Mouse (Mus musculus): ENCODE results near the gene Efcab6. TPM values are rescaled to one million over a fixed set of nuclear protein-coding genes. Genes with fewer than 3 reads are reported as not detected.

The Efcab6 gene
- polyA plus RNA-seq, 1 experiment: not detected

DNA sequence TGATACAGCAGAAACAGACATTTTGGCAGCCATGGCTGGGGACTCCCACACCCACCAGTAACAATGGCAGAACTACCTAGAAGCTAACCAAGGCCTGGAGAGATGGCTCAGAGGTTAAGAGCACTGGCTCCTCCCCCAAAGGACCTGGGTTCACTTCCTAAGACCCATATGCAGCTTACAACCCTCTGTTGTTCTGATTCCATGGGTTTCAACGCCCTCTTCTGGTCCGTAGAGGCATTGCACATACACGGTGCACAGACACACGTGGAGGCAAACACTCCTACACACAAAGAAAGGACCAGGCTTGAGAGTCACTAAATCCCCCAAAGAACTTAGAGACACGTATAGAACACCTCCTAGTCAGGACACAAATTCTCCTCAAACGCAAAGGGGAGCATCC, 19.6 kb downstream of the Efcab6 start:
- H3K4me3 ChIP-seq (replicated peaks): no peak overlapping the region
- no peaks in the 10 kb centered on the region for H3K36me3 ChIP-seq (ENCODE audit: control insufficient read depth)
- H3K9me3 ChIP-seq (ENCODE audit: control insufficient read depth, low read length): peaks cover 21% of the 10 kb centered on the region
- H3K27me3 ChIP-seq (ENCODE audit: control insufficient read depth): no peaks in the 10 kb centered on the region
- no peaks in the 10 kb centered on the region for H3K4me1 ChIP-seq (ENCODE audit: control insufficient read depth)
- no peak for TF ChIP-seq GATA1 (IDR thresholded peaks at IDR 0.05; ENCODE audit: low read length)
- no peak for TF ChIP-seq TAL1 (IDR thresholded peaks at IDR 0.05; ENCODE audit: low read length)

DNA sequence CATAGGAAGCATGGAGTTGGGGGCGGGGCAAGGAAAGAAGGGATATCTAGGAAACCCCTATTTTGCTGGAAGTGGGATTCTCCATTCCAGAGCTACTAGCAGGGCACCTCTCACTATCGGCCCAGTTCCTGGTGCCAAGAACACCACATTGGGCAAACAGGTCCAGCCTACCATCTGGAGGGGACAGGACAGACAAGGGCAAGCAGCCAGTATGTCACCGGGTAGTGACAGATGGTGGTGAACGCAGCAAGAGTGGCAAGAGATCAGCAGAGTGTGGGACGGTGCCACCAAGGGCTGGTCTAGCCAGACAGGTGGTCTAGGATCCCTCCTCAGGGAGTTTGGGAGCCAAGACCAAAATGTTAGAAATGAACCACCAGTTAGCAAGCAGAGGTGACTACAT, 28.1 kb downstream of the Efcab6 start:
- Histone ChIP-seq H3K36me3 (ENCODE audit: control insufficient read depth) (no peaks in the 10 kb centered on the region), H3K4me1 (ENCODE audit: control insufficient read depth) (no peaks in the 10 kb centered on the region), H3K9me3 (ENCODE audit: control insufficient read depth, low read length) (no peaks in the 10 kb centered on the region), H3K4me3 (replicated peaks) (no peak overlapping the region), H3K27me3 (ENCODE audit: control insufficient read depth) (no peaks in the 10 kb centered on the region)
- TF ChIP-seq TAL1 (IDR thresholded peaks at IDR 0.05; ENCODE audit: low read length): no peak
- TF ChIP-seq GATA1 (IDR thresholded peaks at IDR 0.05; ENCODE audit: low read length): no peak

DNA sequence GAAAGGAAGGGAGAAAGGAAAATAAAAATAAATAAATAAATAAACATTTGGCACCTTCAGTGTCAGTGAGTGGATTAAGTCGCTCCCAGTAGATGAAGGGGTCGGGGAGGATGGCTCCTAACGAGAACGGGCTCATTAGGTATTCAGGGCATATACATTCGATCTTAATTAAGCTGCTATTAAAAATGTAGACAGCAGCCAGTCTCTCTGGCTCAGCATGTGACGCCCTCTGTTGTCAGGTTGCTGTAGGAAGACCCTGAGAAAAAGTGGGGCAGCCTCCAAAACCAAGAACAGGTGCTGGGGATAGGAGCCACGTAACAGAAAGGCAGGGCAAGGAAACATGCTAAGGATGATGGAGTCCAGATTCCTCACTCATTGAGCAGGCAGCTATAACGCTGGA, 39.5 kb downstream of the Efcab6 start:
- Histone ChIP-seq H3K36me3 (ENCODE audit: control insufficient read depth) (no peaks in the 10 kb centered on the region), H3K9me3 (ENCODE audit: control insufficient read depth, low read length) (no peaks in the 10 kb centered on the region), H3K4me3 (replicated peaks) (no peak overlapping the region), H3K27me3 (ENCODE audit: control insufficient read depth) (no peaks in the 10 kb centered on the region), H3K4me1 (ENCODE audit: control insufficient read depth) (no peaks in the 10 kb centered on the region)
- TF ChIP-seq GATA1 (IDR thresholded peaks at IDR 0.05; ENCODE audit: low read length) (no peak), TAL1 (IDR thresholded peaks at IDR 0.05; ENCODE audit: low read length) (no peak)

GRCm38 (mm10) chr15:84024851-84025250, 40.3 kb downstream of the Efcab6 start:
- TF ChIP-seq GATA1 (IDR thresholded peaks at IDR 0.05; ENCODE audit: low read length): no peak
- TF ChIP-seq TAL1 (IDR thresholded peaks at IDR 0.05; ENCODE audit: low read length): no peak
- Histone ChIP-seq H3K4me1 (ENCODE audit: control insufficient read depth) (no peaks in the 10 kb centered on the region), H3K27me3 (ENCODE audit: control insufficient read depth) (no peaks in the 10 kb centered on the region), H3K4me3 (replicated peaks) (no peak overlapping the region), H3K9me3 (ENCODE audit: control insufficient read depth, low read length) (0 out of 2 replicates have a peak, but pooled peaks cover under 1% of the 10 kb centered on the region), H3K36me3 (ENCODE audit: control insufficient read depth) (no peaks in the 10 kb centered on the region)

DNA sequence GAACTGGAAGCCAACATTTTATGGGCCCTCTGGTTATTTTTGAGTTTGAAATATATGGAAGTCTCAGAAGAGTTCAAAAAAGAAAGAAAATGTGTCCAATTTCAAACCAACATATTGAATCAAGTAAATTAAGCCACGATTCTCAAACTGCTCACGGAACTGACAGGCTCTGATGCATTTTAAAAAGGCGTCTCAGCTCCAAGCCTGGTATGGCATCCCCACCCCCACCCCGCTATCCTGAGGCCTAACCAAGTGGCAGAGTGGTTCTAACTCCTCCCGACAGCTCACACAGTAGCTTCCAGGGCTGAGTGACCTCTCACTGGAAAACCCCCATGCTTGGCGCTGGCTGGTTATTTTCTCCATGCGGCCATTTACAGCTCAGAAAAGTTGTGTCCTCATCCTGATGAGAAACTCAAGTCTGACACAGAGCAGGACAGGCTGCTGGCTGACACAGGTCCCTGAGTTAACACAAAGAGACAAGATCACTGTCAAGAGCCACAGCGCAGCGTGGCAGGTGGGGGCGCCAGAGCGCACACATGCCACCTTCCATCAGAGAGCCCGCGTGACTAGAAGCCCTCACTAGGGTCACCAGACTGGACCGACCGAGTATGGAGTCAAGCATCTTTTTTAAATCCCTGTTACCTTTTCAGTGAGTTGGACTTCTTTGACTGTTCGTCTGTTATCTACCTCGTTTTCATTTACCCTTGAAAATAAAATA, 55.7 kb downstream of the Efcab6 start:
- no peaks in the 10 kb centered on the region for H3K36me3 ChIP-seq (ENCODE audit: control insufficient read depth)
- no peaks in the 10 kb centered on the region for H3K9me3 ChIP-seq (ENCODE audit: control insufficient read depth, low read length)
- TF ChIP-seq GATA1 (IDR thresholded peaks at IDR 0.05; ENCODE audit: low read length) (no peak), TAL1 (IDR thresholded peaks at IDR 0.05; ENCODE audit: low read length) (no peak)
- H3K27me3 ChIP-seq (ENCODE audit: control insufficient read depth): no peaks in the 10 kb centered on the region
- H3K4me1 ChIP-seq (ENCODE audit: control insufficient read depth): no peaks in the 10 kb centered on the region
- H3K4me3 ChIP-seq (replicated peaks): no peak overlapping the region

DNA sequence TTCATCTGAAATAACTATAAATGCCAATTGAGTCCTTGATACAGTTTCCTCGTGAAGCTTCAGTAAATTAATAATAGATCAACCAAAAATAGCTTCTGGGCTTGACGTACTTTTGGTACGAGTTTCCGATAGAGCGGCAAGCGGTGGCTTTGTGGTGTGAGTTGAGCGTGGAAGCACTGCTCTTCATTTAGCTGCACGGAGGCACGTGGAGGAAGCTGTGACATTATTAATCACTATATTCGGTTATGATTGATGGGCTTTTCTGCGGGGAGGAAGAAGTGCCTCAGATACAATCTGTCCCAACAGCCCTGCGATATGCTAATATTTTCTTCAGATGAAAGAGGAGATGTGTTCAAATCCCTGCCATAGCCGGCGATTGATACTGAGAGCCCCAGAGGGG, 60.9 kb downstream of the Efcab6 start:
- Histone ChIP-seq H3K4me3 (replicated peaks) (no peak overlapping the region), H3K27me3 (ENCODE audit: control insufficient read depth) (no peaks in the 10 kb centered on the region), H3K9me3 (ENCODE audit: control insufficient read depth, low read length) (no peaks in the 10 kb centered on the region), H3K36me3 (ENCODE audit: control insufficient read depth) (no peaks in the 10 kb centered on the region), H3K4me1 (ENCODE audit: control insufficient read depth) (no peaks in the 10 kb centered on the region)
- TF ChIP-seq TAL1 (IDR thresholded peaks at IDR 0.05; ENCODE audit: low read length): no peak
- no peak for TF ChIP-seq GATA1 (IDR thresholded peaks at IDR 0.05; ENCODE audit: low read length)

DNA sequence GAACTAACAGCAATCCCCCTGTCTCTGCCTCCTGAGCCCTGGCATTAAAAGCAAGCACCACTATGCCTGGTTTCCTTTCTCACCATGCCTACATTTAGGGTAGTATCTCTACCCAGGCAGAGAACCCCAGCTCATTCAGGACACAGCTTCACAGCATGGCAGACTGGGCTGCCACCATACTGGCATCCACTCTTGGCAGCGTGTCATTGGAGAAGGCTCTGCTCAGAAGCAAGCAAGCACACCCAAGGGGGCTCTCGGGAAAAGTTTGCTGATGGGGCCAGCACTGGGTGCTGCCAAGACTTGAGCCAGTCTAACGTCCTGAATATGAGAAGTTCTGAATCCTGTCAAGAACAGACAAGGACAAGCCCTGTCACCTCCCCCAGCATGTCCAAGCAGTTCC, 66.1 kb downstream of the Efcab6 start:
- H3K9me3 ChIP-seq (ENCODE audit: control insufficient read depth, low read length): no peaks in the 10 kb centered on the region
- no peaks in the 10 kb centered on the region for H3K36me3 ChIP-seq (ENCODE audit: control insufficient read depth)
- H3K4me1 ChIP-seq (ENCODE audit: control insufficient read depth): no peaks in the 10 kb centered on the region
- no peak overlapping the region for H3K4me3 ChIP-seq (replicated peaks)
- H3K27me3 ChIP-seq (ENCODE audit: control insufficient read depth): no peaks in the 10 kb centered on the region
- TF ChIP-seq TAL1 (IDR thresholded peaks at IDR 0.05; ENCODE audit: low read length): no peak
- no peak for TF ChIP-seq GATA1 (IDR thresholded peaks at IDR 0.05; ENCODE audit: low read length)

GRCm38 (mm10) chr15:83998586-83998985, 66.6 kb downstream of the Efcab6 start:
- TF ChIP-seq TAL1 (IDR thresholded peaks at IDR 0.05; ENCODE audit: low read length): no peak
- no peaks in the 10 kb centered on the region for H3K36me3 ChIP-seq (ENCODE audit: control insufficient read depth)
- no peaks in the 10 kb centered on the region for H3K27me3 ChIP-seq (ENCODE audit: control insufficient read depth)
- H3K4me3 ChIP-seq (replicated peaks): no peak overlapping the region
- no peaks in the 10 kb centered on the region for H3K4me1 ChIP-seq (ENCODE audit: control insufficient read depth)
- H3K9me3 ChIP-seq (ENCODE audit: control insufficient read depth, low read length): no peaks in the 10 kb centered on the region

DNA sequence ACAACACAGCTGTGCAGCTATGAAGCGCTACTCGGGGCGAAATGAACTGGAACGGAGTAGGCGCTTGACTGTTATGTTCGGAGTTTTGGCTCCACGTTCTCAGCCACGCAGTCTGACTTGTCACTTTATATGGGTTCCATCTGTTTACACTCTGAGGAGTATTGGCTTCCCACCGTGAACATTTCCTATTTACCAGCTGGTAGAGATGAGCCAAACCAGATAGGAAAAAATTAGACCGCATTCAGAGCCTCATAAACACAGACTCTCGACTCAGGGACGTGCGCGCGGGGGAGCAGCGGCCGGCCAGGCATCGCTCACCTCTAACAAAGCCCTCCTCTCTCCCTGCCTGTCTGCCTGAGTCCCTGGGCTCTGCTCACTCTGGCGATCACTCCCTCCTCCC, 67.1 kb downstream of the Efcab6 start:
- no peak overlapping the region for H3K4me3 ChIP-seq (replicated peaks)
- H3K36me3 ChIP-seq (ENCODE audit: control insufficient read depth): no peaks in the 10 kb centered on the region
- no peaks in the 10 kb centered on the region for H3K27me3 ChIP-seq (ENCODE audit: control insufficient read depth)
- TF ChIP-seq GATA1 (IDR thresholded peaks at IDR 0.05; ENCODE audit: low read length): no peak
- no peak for TF ChIP-seq TAL1 (IDR thresholded peaks at IDR 0.05; ENCODE audit: low read length)
- H3K9me3 ChIP-seq (ENCODE audit: control insufficient read depth, low read length): peaks cover under 1% of the 10 kb centered on the region
- H3K4me1 ChIP-seq (ENCODE audit: control insufficient read depth): no peaks in the 10 kb centered on the region

- H3K9me3 ChIP-seq (ENCODE audit: control insufficient read depth, low read length): peaks cover 2% of the 10 kb centered on the region
- TF ChIP-seq TAL1 (IDR thresholded peaks at IDR 0.05; ENCODE audit: low read length): no peak
- no peak for TF ChIP-seq GATA1 (IDR thresholded peaks at IDR 0.05; ENCODE audit: low read length)
- no peaks in the 10 kb centered on the region for H3K36me3 ChIP-seq (ENCODE audit: control insufficient read depth)
- H3K27me3 ChIP-seq (ENCODE audit: control insufficient read depth): no peaks in the 10 kb centered on the region
- H3K4me1 ChIP-seq (ENCODE audit: control insufficient read depth): no peaks in the 10 kb centered on the region
- H3K4me3 ChIP-seq (replicated peaks): no peak overlapping the region
Measured at GRCm38 (mm10) chr15:83997550-83997949, 67.6 kb downstream of the Efcab6 start.

Data from erythroblast, embryonic 14.5 days (primary cell).